Mouse (Mus musculus): ENCODE measurements around the gene Lmbrd2.

Lmbrd2 gene

DNA sequence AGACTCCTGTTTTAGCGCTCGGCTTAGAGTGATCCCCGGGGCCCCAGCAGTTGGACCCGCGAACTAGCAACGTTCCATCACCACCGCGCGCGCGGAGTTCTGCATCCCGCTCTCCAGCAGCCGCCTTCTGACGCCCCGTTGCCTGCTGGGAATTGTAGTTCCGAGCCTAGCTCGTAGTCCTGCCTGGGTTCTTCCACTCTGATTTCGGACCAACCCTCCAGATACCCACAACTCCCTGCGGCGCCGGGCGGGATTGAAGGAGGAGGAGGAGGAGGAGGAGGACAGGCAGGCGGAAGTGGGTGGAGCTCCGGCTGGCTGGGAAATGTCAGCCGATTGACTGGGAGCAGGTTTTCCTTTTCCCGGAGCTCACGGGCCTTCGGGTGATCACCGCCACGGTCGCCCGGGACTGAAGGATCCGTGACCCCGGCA lies at the start of gene Lmbrd2:
Gene Lmbrd2 (plus strand): TSS at position 299 of the 429 bp plus-strand sequence.
- DNase-seq, result peak; percentile 96 to 97

DNA sequence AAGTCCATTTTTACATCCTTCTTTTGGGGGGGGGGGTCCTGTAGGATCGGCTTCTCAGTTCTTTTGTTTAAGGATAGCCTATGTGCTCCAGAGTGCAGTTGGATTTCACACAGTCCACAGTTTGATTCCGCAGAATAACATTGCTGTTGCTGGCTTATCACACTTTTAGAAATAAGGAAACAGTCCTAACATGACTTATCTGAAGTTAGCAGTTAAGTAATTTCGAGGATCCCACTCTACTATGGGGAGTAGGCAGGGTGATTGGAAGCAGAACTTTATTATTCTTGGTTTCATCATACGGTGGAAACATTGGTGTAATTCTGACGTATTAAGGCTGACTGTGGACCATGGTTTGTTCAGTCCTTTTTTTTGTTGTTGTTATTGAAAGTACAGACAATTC lies 49.7 kb upstream of the Lmbrd2 start:
- DNase-seq, result no peak

DNA sequence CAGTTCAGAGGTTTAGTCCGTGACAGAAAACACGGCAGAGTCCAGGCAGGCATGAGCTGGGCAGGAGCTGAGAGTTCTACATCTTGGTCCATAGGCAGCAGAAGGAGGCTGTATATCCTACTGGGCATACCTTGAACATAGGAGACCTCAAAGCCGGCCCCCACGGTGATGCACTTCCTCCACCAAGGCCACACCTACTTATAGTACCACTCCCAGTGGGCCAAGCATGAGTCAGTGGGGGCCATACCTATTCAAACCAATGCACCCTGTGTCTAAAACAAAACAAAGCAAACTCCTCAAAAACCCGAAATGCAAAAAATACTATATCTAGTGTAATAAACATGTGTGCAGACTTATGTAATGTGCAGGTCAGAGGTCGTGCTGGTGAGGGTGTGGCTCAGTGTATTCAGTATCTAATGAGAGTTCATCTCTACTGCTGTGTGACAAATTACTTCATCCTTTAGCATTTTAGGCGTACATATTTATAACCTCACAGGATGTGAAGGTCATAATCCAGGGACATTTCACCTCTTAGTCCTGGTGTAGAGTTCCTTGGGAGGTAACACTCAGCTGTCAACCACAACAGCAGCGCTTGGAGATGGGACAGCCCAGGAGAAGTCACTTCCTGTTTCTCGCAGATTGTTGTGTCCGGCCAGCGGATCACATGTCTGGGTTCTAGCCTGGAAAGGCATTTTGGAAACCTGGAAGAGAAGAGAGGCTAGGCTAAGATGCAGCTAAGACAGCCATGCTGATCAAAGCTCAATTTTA lies 46.6 kb upstream of the Lmbrd2 start:
- no peak for DNase-seq

DNA sequence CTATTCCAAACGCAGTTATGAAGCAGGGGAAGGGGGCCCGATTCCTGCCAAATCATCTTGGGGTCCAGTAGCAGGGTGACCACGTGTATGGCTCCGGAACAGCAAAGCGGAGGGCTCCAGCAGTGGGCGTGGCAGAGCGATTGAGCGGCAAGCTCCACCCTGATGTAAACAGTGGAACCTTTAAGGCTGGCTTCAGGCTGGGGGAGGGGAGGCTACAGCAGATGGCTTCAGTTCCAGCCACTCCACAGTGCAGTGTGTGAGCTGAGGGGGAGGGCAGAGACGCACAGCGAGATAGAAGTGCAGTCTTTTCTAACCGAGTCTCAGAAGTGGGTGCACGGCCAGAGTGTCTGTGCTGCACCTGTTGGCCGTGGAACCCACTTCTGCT lies 46.0 kb upstream of the Lmbrd2 start:
- peak; percentile 21 to 47 for DNase-seq

DNA sequence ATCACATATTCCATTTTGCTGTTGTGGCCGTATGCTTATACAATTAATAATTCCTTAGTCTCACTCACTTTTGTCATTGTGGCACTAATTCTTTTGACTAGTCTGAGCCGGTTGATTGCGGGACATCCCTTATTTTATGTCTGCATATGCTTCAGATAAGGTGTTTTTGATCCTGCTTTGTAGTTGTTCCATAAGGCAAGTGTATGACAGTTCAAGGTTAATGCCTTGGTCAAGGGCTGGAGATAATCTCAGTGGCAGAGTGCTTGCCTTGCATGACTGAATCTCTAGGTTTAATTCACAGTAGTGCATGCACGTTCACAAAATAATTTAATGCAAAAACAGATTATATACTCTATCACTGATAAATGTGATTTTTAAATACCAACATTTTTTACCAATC lies 43.5 kb upstream of the Lmbrd2 start:
- DNase-seq, result no peak

DNA sequence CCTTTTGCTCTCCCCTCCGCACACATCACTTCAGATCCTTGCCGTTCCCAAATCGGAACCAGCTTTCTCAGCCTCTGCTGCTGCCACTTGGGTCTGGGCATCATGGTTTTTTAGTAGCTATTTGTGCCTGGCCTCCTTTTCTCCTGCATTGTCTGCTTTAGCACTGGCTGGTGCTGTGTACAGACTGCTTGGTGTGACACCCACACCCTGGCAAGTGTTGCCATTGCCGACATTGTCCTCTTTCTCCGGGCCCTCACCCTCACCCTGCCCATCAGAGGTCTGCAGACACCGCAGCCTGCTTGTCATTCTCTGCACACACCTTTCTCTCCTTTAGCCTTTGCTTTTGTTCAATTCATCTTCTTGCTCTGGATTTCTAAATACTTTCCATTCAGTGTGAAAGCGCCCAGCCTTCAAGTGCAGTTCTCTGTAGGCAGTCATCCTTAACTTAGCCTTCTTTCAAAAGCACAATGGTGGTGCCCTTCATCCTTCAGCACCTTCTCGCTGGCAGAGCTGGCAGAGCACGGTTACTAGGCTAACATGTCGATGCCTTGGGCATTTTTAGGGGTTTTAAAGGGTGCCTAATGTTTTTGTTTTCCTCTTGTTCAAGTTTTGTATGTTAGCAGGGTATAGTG lies 39.8 kb upstream of the Lmbrd2 start:
- DNase-seq, result no peak

DNA sequence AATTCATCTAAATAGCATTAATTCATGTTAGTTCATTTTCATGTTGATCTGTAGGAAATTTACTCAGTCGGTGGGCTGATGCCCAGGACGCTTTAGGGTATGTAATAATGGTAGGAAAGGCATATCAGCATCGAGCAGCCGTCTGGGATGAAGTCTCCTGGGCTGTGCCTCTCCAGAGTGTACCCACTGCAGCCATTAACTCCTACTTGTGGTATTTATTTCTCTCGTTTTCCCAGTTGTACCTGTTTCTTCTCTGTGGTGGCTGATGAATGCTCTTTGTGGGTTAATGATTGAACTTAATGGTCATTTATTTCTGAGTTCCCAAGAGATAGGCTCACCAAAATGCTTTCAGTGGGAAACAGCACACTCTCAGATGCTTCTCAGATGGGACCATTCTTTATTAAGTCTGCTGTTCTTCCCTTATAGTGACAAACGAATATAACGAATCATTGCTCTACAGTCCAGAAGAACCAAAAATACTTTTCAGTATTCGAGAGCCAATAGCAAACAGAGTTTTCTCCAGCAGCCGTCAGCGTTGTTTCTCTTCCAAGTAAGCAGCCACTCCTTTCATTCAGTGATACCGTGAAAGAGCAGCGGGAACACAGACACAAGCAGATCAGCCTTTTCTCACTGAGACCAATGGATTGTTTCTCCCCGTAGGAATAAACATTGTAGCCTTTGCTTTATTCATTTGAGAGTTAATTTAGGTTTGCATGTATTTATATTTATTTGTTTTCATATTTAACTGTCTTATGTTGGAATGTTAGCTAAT lies 33.9 kb upstream of the Lmbrd2 start:
- DNase-seq, result no peak

DNA sequence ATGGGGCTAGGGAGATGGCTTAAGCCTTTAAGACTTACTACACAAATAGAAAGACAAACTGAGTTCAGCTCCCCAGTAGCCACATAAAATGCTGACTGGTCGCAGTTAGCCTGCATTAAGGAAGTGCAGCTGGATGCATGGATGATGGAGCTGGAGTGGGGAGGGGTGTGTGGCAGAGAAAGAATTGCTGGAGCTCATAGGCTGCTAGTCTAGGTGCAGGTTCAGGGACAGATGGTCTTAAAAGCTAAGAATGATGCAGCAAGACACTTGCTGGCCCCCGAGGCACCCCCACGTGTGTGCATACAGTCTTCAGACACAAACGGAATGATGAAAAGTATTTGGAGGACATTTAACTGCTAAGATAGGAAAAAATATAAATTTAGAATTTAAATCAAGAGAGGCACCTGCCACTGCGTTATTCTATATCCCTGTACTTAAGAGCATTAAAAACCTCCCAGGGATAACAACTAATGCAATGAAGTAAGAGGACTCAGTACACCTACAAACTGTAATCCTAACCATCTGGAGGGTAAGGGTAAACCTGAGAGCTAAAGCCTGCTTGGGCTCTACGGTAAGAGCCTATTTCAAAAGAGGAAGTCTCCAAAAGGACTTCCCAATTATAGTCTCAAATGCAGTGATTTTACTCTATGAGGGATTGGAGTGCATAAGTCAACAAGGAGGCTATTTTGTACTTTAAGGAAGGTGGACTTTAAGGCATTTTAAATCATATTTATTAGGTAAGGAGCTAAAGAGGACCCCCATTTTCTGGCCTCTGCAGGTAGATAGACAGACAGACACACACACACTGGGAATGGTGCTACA lies 29.6 kb upstream of the Lmbrd2 start:
- DNase-seq, result no peak

DNA sequence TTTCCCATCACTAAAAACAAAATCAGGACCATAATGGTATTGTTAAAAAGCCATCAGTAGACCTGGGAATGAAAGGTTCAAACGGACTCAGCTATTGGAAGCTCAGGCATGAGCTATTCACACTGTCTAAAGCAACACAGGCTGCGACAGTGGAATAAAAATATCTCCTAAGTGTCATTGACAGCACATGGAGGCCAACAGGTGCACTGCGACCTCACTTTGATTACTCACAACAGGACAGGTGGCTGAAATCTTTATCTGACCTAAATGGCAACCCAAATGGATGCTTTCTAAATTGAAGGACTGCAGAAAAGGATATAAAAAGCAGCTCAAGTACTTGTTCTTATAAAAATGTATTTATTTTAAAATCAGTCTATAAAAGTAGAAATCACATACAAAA lies 28.7 kb upstream of the Lmbrd2 start:
- no peak for DNase-seq

DNA sequence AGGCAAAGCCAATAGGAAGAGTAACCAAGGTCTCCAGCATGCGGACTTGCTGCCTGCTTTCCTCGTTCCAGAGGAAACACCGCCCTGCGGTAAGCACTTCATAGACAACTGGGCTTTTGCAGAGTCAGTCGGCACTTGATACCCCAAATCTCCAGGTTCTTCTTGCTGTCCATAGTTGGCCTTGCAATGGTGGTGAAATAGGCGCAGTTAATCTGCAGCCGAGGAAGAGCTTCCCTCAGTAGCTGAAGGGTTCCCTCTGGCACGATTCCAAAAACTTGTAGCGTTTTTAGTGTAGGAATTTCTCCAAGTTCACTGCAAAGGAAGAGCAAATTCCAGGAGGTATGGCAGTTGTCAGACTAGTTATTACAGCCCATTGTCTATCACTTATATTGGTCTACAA lies 26.8 kb upstream of the Lmbrd2 start:
- no peak for DNase-seq

DNA sequence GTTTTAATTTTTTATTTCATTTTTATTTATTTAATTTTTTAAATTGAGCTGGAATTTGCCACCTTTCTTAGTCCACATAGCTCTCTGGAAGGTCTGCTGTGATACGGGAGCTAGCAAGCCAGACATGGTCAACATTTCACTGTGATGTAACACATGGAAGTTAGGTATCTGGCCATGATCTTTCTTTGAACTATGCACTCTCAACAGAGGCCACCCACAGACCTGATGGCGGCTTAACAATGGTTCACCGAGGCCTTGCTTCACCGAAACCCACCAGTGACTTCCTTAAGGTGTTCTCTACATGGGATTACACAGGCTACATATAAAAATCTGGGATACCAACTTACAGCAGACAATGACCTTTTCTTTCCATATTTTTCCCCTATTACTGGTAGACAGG lies 26.2 kb upstream of the Lmbrd2 start:
- no peak for DNase-seq

DNA sequence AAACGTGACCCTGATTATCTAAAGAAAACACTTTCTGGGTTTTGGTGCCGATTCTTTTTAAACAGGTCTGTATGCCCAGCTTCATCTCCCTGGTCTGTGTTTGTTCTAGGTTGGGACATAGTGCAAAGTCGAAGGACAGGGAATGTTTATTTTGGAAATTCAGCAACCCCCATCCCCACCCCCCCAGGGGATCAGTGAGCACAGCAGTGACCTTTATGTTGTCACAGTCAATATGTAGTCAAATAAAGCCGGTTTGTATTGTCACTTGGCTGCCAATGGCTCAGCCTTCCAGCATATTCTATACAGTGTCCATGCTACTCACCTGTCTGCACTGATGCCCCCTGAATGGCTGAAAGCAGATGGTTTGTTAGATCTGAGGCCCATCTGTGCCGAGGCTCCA lies 25.8 kb upstream of the Lmbrd2 start:
- DNase-seq, result no peak

DNA sequence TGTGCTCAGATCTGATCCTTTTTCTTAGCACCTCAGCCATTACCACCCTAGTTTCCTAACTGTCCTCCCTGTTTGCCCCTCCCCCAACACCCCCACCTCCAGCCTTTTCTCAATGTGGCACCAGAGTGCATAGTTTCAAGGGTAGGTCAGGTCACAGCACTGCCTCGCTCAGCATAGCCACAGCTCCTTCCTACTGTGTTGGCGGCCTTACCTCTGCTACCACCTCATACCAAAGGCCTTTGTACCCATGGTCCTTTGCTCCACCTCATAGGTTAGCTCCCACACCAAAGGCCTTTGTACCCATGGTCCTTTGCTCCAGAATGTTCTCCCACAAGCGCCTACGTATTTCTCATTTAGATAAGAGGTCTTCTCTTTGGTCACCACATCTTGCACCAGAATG lies 21.5 kb upstream of the Lmbrd2 start:
- no peak for DNase-seq

DNA sequence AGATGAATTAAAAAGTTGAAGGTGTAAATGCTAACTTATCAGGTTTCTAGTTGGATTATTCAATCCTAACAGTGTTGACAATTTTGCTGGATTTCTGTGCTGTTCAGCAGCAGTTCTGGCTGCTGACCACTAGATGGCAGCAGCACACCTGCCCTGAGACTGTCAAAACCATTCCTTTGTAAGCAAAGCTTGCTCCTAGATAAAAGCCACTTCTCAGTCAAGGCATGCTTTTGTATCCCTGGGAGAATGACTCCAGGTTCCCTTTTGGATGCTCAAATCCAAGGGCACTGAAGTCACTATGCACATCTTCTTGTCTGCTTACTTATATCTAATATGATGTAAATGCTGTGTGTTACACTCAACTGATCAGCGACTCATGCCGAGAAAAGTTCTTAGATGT lies 20.3 kb upstream of the Lmbrd2 start:
- DNase-seq, result peak; percentile 41 to 46

DNA sequence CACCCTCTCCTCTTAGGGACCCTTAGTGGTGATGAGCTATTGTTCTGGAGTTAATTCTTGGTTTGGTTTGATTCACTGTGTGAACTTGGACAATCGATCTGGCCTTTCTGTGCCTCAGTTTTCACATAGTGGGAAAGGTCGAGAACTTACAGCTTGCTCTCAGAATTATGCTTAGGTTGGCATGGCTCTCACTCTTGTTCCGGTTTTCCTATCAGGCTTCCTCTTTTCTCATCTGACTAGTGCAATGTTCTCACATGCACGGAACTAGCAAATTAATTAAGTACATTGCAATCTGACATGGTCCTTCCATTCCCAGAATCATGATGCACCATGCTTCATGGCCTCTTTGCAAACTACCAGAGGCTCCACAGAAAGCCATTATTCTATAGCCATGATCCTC lies 17.4 kb upstream of the Lmbrd2 start:
- DNase-seq, result no peak

DNA sequence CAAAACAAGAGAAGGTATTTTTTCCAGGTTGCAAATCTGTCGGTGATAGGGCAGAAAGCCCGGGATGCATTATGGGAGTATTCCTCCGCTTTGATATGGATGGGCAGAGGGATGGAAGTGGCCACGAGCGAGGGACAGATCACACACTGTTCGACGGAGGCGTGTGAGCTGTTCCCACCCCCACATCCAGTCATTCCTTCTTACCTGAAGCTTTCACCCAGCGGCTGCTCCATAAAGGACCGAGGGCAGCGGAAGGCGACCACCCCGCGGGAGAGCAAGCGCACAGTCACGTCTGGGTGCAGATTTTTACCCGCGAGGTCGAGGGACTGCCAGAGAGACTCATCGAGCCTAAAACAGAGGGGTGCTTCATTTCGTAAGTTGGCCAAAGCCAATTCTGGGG lies 15.5 kb upstream of the Lmbrd2 start:
- no peak for DNase-seq

DNA sequence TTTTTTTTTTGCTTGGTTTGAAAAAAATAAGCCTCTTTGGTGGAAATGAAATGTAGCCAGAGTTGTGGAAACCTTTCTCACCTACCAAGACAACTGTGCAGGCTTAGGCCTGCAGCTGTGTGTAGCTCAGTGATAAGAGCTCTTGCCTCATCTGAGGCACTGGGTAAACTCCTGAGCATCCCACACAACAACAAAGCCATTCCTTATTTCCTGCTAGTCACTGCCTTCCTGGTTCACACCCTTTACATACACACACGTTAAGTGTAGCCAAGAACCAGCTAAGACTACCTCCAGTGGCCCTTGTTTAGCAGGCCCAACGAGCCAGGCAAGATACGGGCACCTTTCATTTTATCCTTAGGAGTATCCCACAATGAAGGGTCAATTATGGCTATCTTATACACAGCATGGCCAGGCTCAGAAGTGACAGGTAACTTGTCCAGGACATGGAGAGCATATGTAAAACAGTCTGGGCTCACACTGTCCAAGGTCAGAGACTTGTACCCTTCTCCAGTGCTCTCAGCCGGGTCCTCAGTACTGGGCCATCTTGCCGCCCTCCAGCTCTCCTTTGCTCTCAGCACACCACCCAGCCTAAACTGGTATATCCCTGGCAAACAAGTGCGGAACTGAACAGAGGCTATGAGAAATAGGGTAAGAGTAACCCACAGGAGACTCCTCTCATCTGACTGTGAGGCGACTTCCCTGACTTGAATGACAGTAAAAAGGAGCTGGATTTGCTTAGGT lies 13.1 kb upstream of the Lmbrd2 start:
- DNase-seq, result no peak

DNA sequence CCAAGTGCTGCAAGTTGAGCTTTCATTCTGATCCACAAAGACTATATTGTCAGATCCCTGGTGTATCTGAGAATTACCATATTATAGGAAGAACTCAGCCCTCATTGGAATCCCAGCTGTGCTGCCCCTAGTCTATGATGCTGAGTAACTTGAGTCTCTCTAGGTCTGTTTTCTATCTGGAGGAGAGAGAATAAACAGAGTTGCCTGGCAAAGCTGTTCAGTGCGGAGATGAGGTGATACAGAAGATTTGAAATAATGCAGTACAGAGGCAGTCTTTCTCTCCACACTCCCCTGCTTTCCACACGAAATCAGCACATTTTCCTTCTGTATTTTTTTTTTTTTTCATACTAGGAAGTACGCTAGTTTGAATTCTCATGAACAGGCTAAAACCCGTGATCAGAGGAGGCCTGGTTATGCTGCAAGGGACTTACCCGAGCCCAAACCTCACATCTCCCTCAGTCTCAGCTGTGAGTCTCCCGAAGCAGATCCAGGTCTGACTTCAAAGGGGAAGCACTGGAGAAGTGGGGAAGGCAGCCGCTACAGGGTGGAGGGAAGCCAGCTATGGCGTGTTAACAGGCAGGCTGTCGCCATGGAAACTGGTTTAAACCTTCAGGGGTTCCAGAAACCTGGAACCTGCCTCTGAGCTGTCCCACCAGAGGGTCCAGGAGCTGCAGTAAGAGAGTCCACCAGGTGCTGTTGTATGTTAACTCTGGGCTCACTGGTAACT lies 9.4 kb upstream of the Lmbrd2 start:
- DNase-seq, result no peak

DNA sequence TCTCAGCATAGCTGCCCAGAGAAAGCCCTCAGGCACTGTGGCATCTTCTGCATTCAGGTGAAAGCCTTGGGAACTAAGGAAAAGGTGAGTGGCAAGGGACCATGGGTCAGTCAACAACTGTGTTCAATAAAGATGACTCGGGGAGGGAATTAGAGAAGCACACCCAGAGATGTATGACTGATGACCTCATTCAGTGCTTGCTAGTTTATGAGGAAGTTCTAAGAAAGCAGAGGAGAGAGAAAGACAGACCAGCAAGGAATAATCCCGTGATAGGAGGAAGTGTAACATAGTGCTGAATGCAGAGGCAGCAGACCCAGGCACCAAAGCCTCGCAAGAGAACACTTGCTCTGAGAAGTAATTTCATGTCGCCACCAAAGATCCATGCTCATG lies 8.9 kb upstream of the Lmbrd2 start:
- DNase-seq, result no peak

DNA sequence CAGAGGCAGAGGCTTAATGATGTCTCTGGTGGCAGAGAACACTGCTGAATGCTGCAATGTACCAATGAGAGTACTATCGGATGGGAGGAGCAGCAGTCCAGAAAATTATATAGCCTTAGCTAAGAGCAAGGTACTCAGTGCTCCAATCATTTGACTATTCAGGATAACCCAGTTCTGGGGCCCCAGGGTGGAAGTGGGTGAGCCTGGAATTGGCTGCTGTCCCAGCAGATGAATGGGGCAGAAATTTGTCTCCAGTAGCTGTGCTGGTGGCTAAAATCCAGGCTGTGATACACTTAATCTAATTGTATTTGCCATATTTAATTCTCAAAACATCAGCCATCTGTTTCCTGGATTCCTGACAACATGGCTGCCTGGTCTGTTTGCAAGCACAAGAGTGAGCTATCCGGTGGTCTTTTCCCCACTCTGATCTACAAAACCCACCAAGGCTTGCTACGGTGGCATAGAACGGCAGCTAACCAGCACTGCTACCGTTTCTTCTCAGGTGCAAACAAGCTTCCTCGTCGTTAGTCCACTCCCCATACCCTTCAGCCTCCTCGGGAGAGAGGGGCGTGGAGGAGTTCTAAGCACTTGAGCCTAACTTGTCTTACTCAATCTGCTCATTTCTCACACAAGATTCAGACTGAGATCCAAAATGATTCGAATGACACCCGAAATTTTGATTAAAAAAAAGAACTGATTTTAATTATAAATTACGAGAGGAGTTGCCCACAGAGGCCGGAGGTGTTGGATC lies 7.5 kb upstream of the Lmbrd2 start:
- peak; percentile 34 to 49 for DNase-seq

All from cerebellum, postnatal 36 days (tissue).